Mouse (Mus musculus) neural tube, embryonic 14.5 days (tissue): ENCODE results near the gene Lcat. TPM values are rescaled to one million over a fixed set of nuclear protein-coding genes. Genes with fewer than 3 reads are reported as not detected.

ENCODE experiments used
- microRNA-seq: library from miRNA; unstranded; fragments of <30 nt; microRNA quantifications from one replicate; pipeline ENCODE4, GENCODE M21; 2016
- polyA plus RNA-seq: library from polyadenylated mRNA; unstranded; fragments of >200 nt; fragmentation: Nextera tagmentation; extraction: Ambion mirVana; gene quantifications from 2 replicates; pipeline ENCODE4 v1.2.1, GENCODE M21; 2014

The Lcat gene
- polyA plus RNA-seq, 1 experiment from 2014 or later = 2.7 TPM

Small RNA genes within 50 kb of the gene (microRNA-seq; reads per million reads assigned to microRNA genes)
- not detected for gene Mir7074

Other genes with a start within 250 kb of the Lcat start
- 79.5 and 83.9 TPM in 2 replicates for gene Acd, start 242.3 kb downstream of the Lcat start, polyA plus RNA-seq
- gene Pard6a, start 242.2 kb downstream of the Lcat start, polyA plus RNA-seq = 48.1 and 60.6 TPM in 2 replicates
- gene 4933405L10Rik, start 235.7 kb downstream of the Lcat start, polyA plus RNA-seq = 0.30 and 0.42 TPM in 2 replicates
- 9.5 and 11.6 TPM in 2 replicates for gene Enkd1, start 235.2 kb downstream of the Lcat start, polyA plus RNA-seq
- 52.9 and 67.9 TPM in 2 replicates for gene Gfod2, start 184.7 kb downstream of the Lcat start, polyA plus RNA-seq
- gene Ranbp10, start 116.0 kb downstream of the Lcat start, polyA plus RNA-seq = 13.6 and 14.7 TPM in 2 replicates
- gene Tsnaxip1, start 115.7 kb downstream of the Lcat start, polyA plus RNA-seq = 0.26 and 0.28 TPM in 2 replicates
- 49.6 and 51.4 TPM in 2 replicates for gene Cenpt, start 90.1 kb downstream of the Lcat start, polyA plus RNA-seq
- gene Thap11, start 88.2 kb downstream of the Lcat start, polyA plus RNA-seq = 44.1 and 54.1 TPM in 2 replicates
- 141 and 176 TPM in 2 replicates for gene Nutf2, start 82.8 kb downstream of the Lcat start, polyA plus RNA-seq
- gene Edc4, start 62.5 kb downstream of the Lcat start, polyA plus RNA-seq = 38.3 and 44.9 TPM in 2 replicates
- gene Nrn1l, start 49.8 kb downstream of the Lcat start, polyA plus RNA-seq = 0.99 and 2.0 TPM in 2 replicates
- 6.4 and 10.6 TPM in 2 replicates for gene Pskh1, start 42.9 kb downstream of the Lcat start, polyA plus RNA-seq
- 3.2 and 3.8 TPM in 2 replicates for gene Ctrl, start 9.5 kb downstream of the Lcat start, polyA plus RNA-seq
- gene Psmb10, start 4.9 kb downstream of the Lcat start, polyA plus RNA-seq = 53.2 and 76.8 TPM in 2 replicates
- 4.8 and 8.2 TPM in 2 replicates for gene Slc12a4, start 22.7 kb upstream of the Lcat start, polyA plus RNA-seq
- gene Dpep3, start 36.0 kb upstream of the Lcat start, polyA plus RNA-seq = not detected in 2 replicates
- gene Dus2, start 48.0 kb upstream of the Lcat start, polyA plus RNA-seq = 25.6 and 33.5 TPM in 2 replicates
- gene Dpep2nb, start 62.6 kb upstream of the Lcat start, polyA plus RNA-seq = 0.31 TPM in 1 of 2 replicates, not detected in the other
- gene Ddx28, start 68.5 kb upstream of the Lcat start, polyA plus RNA-seq = 22.4 and 23.9 TPM in 2 replicates
- gene Nfatc3, start 115.5 kb upstream of the Lcat start, polyA plus RNA-seq = 3.1 and 3.2 TPM in 2 replicates
- not detected in 2 replicates for gene Esrp2, start 193.6 kb upstream of the Lcat start, polyA plus RNA-seq
- 5.1 and 14.6 TPM in 2 replicates for gene Pla2g15, start 207.0 kb upstream of the Lcat start, polyA plus RNA-seq
- 65.3 and 74.7 TPM in 2 replicates for gene Slc7a6, start 225.5 kb upstream of the Lcat start, polyA plus RNA-seq